Mouse (Mus musculus): Measurements from ENCODE around the gene Snrnp70. TPM values are rescaled to one million over a fixed set of nuclear protein-coding genes. Genes with fewer than 3 reads are reported as not detected.
A peak's percentile ranks its signal among the peaks of the same experiment; 100 is the strongest.
"Not testable (repeated sequence)": the region's sequence is repeated elsewhere in the genome, so short reads cannot be mapped to it uniquely, and the experiment has no call there.

Gene Snrnp70
- polyA plus RNA-seq, 1 experiment from 2014 or later = 124 TPM

GRCm38 (mm10) chr7:45359081-45359480 lies 36.5 kb downstream of the Snrnp70 start:
- H3K27ac ChIP-seq (ENCODE audit: low read length); H3K4me2 ChIP-seq (replicated peaks; ENCODE audit: low read depth, low read length); ATAC-seq (ENCODE audit: insufficient number of reproducible peaks, insufficient read depth, low FRiP score, low read depth); H3K4me1 ChIP-seq (ENCODE audit: control insufficient read depth, insufficient read depth, low read length); H3K9ac ChIP-seq (replicated peaks; ENCODE audit: low read depth, low read length); H3K36me3 ChIP-seq (ENCODE audit: control insufficient read depth, insufficient read depth, low read length); H3K4me3 ChIP-seq (ENCODE audit: low read depth, low read length); H3K9me3 ChIP-seq (ENCODE audit: control insufficient read depth, low read depth, low read length): not testable (repeated sequence)
- 59% methylated on average over 10 of the region's 11 CpGs for WGBS
- H3K27me3 ChIP-seq (ENCODE audit: control insufficient read depth, insufficient read depth, low read length) = peaks cover 17% of the 10 kb centered on the region; the same call in 1 of the 2 replicates

DNA sequence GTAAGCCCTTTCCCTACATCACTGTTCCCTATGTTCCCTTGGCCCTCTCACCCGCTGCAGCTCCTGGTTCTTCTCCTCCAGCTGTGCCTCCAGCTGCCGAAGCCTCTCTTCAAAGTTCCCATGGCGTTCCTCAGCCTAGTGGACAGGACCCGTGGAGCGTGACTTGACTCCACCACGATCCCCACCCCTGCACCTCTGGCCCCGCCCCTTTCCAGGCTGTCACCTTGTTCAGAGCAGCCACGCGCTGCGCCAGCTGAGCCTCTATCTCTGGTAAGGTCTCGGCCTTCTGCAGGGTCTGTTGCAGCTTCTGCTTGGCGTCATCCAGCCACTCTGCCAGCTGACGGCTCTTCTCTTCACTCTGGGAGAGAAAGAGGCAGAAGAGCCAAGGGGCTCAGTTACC lies 39.5 kb downstream of the Snrnp70 start:
- H3K9ac ChIP-seq (replicated peaks; ENCODE audit: low read depth, low read length) = no peak overlapping the region
- ATAC-seq (ENCODE audit: insufficient number of reproducible peaks, insufficient read depth, low FRiP score, low read depth) = no peak; the same call in 1 of the 2 replicates
- no peak overlapping the region for H3K27ac ChIP-seq (ENCODE audit: low read length)
- 0 out of 2 replicates have a peak, but pooled peaks cover under 1% of the 10 kb centered on the region for H3K27me3 ChIP-seq (ENCODE audit: control insufficient read depth, insufficient read depth, low read length)
- no peak overlapping the region for H3K4me2 ChIP-seq (replicated peaks; ENCODE audit: low read depth, low read length)
- H3K9me3 ChIP-seq (ENCODE audit: control insufficient read depth, low read depth, low read length) = no peaks in the 10 kb centered on the region
- no peaks in the 10 kb centered on the region for H3K4me1 ChIP-seq (ENCODE audit: control insufficient read depth, insufficient read depth, low read length)
- 47% methylated on average over 13 of the region's 13 CpGs for WGBS
- H3K36me3 ChIP-seq (ENCODE audit: control insufficient read depth, insufficient read depth, low read length) = no peaks in the 10 kb centered on the region
- H3K4me3 ChIP-seq (ENCODE audit: low read depth, low read length) = no peak overlapping the region

- Histone ChIP-seq H3K9ac (replicated peaks; ENCODE audit: low read depth, low read length) (no peak overlapping the region), H3K4me3 (ENCODE audit: low read depth, low read length) (no peak overlapping the region), H3K9me3 (ENCODE audit: control insufficient read depth, low read depth, low read length) (no peaks in the 10 kb centered on the region), H3K27me3 (ENCODE audit: control insufficient read depth, insufficient read depth, low read length) (no peaks in the 10 kb centered on the region), H3K4me2 (replicated peaks; ENCODE audit: low read depth, low read length) (no peak overlapping the region), H3K36me3 (ENCODE audit: control insufficient read depth, insufficient read depth, low read length) (no peaks in the 10 kb centered on the region), H3K27ac (ENCODE audit: low read length) (no peak overlapping the region), H3K4me1 (ENCODE audit: control insufficient read depth, insufficient read depth, low read length) (no peaks in the 10 kb centered on the region)
- 70% methylated on average over 15 of the region's 15 CpGs for WGBS
- ATAC-seq (ENCODE audit: insufficient number of reproducible peaks, insufficient read depth, low FRiP score, low read depth) = no peak
Observed at GRCm38 (mm10) chr7:45355318-45356020, 40.1 kb downstream of the Snrnp70 start.

DNA sequence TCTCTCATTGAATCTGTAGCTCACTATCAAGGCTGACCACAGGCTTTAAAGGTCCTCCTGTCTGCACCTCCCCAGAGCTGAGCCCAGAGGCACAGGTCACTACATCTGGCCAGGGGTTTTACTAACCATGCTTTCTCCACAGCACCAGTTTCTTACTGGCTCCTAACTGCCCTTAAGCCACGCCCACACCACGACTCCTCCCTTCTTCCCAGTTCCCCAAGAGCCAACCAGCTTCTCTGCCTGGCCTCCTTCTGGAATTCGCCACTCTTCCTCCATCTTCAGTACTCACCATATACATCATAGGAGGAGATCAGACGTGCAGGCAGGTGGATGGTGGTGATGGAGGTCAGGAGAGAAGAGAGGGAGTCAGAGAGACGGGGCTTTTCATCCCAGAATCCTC lies 42.5 kb downstream of the Snrnp70 start:
- no peaks in the 10 kb centered on the region for H3K36me3 ChIP-seq (ENCODE audit: control insufficient read depth, insufficient read depth, low read length)
- H3K4me2 ChIP-seq (replicated peaks; ENCODE audit: low read depth, low read length) = no peak overlapping the region
- WGBS = 18% methylated on average over 5 of the region's 5 CpGs
- H3K4me1 ChIP-seq (ENCODE audit: control insufficient read depth, insufficient read depth, low read length) = no peaks in the 10 kb centered on the region
- H3K27me3 ChIP-seq (ENCODE audit: control insufficient read depth, insufficient read depth, low read length) = no peaks in the 10 kb centered on the region
- no peak for ATAC-seq (ENCODE audit: insufficient number of reproducible peaks, insufficient read depth, low FRiP score, low read depth)
- no peak overlapping the region for H3K4me3 ChIP-seq (ENCODE audit: low read depth, low read length)
- no peak overlapping the region for H3K9ac ChIP-seq (replicated peaks; ENCODE audit: low read depth, low read length)
- no peaks in the 10 kb centered on the region for H3K9me3 ChIP-seq (ENCODE audit: control insufficient read depth, low read depth, low read length)
- H3K27ac ChIP-seq (ENCODE audit: low read length) = no peak overlapping the region

DNA sequence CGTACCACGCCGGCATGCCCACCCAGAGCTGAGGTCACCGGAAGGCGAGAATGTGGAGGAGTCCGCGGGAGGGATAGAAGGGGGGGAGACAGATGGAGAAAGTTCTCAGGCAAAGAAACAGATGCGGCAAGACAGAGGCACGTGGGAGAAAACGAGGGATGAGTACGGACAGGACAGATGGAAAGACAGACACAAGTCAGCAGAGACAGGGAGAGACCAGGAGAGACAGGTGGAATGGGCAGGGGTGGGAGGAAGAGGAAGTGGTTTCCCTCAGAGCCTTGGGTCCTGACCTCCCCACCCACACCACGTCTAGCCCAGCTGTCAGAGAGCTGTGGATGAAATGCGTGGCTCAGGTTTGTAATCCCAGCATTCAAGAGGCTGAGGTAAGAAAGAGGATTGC lies 48.6 kb downstream of the Snrnp70 start:
- WGBS = 65% methylated on average over 13 of the region's 13 CpGs
- Histone ChIP-seq H3K36me3 (ENCODE audit: control insufficient read depth, insufficient read depth, low read length) (no peaks in the 10 kb centered on the region), H3K27ac (ENCODE audit: low read length) (no peak overlapping the region), H3K9me3 (ENCODE audit: control insufficient read depth, low read depth, low read length) (no peaks in the 10 kb centered on the region), H3K4me3 (ENCODE audit: low read depth, low read length) (no peak overlapping the region), H3K4me1 (ENCODE audit: control insufficient read depth, insufficient read depth, low read length) (no peaks in the 10 kb centered on the region), H3K9ac (replicated peaks; ENCODE audit: low read depth, low read length) (no peak overlapping the region), H3K27me3 (ENCODE audit: control insufficient read depth, insufficient read depth, low read length) (no peaks in the 10 kb centered on the region), H3K4me2 (replicated peaks; ENCODE audit: low read depth, low read length) (no peak overlapping the region)
- ATAC-seq (ENCODE audit: insufficient number of reproducible peaks, insufficient read depth, low FRiP score, low read depth) = no peak

DNA sequence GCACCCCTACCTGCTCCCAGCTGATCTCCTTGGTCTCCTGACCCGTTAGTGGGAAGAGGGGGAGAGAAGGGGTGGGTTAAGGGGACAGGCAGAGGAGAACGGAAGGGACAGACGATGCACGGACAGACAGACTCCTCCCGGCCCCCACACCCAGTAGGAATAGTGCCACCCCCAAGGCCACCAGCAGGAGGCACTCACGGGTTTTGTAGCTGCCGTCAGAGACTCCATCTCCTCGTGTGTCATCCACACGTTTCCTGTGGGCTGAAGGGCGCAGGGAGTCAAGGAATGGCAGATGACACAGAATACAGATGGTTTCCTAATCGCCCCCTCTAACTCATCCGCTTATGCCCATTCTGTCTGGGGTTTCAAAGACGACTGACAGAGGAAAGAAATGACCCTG lies 52.0 kb downstream of the Snrnp70 start:
- Histone ChIP-seq H3K4me2 (replicated peaks; ENCODE audit: low read depth, low read length) (no peak overlapping the region), H3K27ac (ENCODE audit: low read length) (no peak overlapping the region), H3K27me3 (ENCODE audit: control insufficient read depth, insufficient read depth, low read length) (no peaks in the 10 kb centered on the region), H3K4me1 (ENCODE audit: control insufficient read depth, insufficient read depth, low read length) (peaks cover 21% of the 10 kb centered on the region; the same call in 1 of the 2 replicates), H3K36me3 (ENCODE audit: control insufficient read depth, insufficient read depth, low read length) (no peaks in the 10 kb centered on the region), H3K4me3 (ENCODE audit: low read depth, low read length) (no peak overlapping the region), H3K9me3 (ENCODE audit: control insufficient read depth, low read depth, low read length) (no peaks in the 10 kb centered on the region), H3K9ac (replicated peaks; ENCODE audit: low read depth, low read length) (no peak overlapping the region)
- ATAC-seq (ENCODE audit: insufficient number of reproducible peaks, insufficient read depth, low FRiP score, low read depth) = no peak
- 24% methylated on average over 13 of the region's 13 CpGs for WGBS

DNA sequence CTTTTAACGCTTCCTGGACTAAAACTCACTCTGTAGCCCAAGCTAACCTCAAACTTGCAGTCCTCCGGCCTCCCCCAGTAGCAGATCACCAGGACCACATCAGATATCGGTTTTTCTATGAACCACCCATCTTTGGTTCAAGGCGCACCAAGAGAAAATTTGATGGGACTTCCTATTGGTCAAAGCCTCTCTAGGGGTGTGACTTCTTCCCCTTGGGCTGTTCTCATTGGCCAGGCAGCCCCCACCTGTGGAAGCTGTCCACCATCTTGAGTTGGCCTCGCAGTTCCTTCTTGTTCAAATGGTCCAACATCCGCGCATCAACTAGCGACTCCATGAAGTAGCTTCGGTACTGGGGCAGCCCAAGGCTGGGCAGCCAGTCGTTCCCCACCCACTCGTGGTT lies 53.5 kb downstream of the Snrnp70 start:
- Histone ChIP-seq H3K4me3 (ENCODE audit: low read depth, low read length) (no peak overlapping the region), H3K4me2 (replicated peaks; ENCODE audit: low read depth, low read length) (no peak overlapping the region), H3K27ac (ENCODE audit: low read length) (no peak overlapping the region), H3K9me3 (ENCODE audit: control insufficient read depth, low read depth, low read length) (no peaks in the 10 kb centered on the region), H3K9ac (replicated peaks; ENCODE audit: low read depth, low read length) (no peak overlapping the region), H3K27me3 (ENCODE audit: control insufficient read depth, insufficient read depth, low read length) (no peaks in the 10 kb centered on the region), H3K4me1 (ENCODE audit: control insufficient read depth, insufficient read depth, low read length) (peaks cover 29% of the 10 kb centered on the region; the same call in 1 of the 2 replicates), H3K36me3 (ENCODE audit: control insufficient read depth, insufficient read depth, low read length) (no peaks in the 10 kb centered on the region)
- 90% methylated on average over 11 of the region's 11 CpGs for WGBS
- no peak for ATAC-seq (ENCODE audit: insufficient number of reproducible peaks, insufficient read depth, low FRiP score, low read depth)

GRCm38 (mm10) chr7:45341303-45341702 lies 54.2 kb downstream of the Snrnp70 start:
- Histone ChIP-seq H3K9ac (replicated peaks; ENCODE audit: low read depth, low read length) (no peak overlapping the region), H3K9me3 (ENCODE audit: control insufficient read depth, low read depth, low read length) (no peaks in the 10 kb centered on the region), H3K36me3 (ENCODE audit: control insufficient read depth, insufficient read depth, low read length) (no peaks in the 10 kb centered on the region), H3K4me1 (ENCODE audit: control insufficient read depth, insufficient read depth, low read length) (peaks cover 29% of the 10 kb centered on the region; the same call in 1 of the 2 replicates), H3K4me3 (ENCODE audit: low read depth, low read length) (no peak overlapping the region), H3K4me2 (replicated peaks; ENCODE audit: low read depth, low read length) (peak overlapping the region; percentile 90), H3K27me3 (ENCODE audit: control insufficient read depth, insufficient read depth, low read length) (no peaks in the 10 kb centered on the region), H3K27ac (ENCODE audit: low read length) (no peak overlapping the region)
- peak; percentile 16; the same call in 1 of the 2 replicates for ATAC-seq (ENCODE audit: insufficient number of reproducible peaks, insufficient read depth, low FRiP score, low read depth)
- WGBS = 6% methylated on average over 8 of the region's 8 CpGs

DNA sequence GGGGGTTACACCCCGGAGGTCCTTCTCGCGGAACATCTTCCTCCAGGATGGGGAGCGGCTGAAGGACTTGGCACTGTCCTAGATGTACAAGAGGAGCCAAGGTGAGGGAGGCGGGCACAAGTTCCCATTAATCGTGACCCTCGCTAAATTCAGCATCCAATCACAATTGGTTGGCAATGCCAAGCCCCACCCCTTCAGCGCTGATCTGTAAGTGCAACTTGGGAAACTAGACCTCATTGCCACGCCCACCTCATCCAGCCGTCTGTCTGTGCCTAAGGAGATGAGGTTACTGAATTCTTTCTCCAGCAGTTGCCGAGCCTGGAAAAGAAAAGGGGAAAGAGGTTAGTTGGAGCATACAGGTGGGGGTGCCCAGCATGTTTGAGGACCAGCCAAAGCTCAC lies 54.9 kb downstream of the Snrnp70 start:
- H3K27me3 ChIP-seq (ENCODE audit: control insufficient read depth, insufficient read depth, low read length) = no peaks in the 10 kb centered on the region
- peak overlapping the region; percentile 51 for H3K4me3 ChIP-seq (ENCODE audit: low read depth, low read length)
- ATAC-seq (ENCODE audit: insufficient number of reproducible peaks, insufficient read depth, low FRiP score, low read depth) = no peak
- H3K4me1 ChIP-seq (ENCODE audit: control insufficient read depth, insufficient read depth, low read length) = peaks cover 29% of the 10 kb centered on the region; the same call in 1 of the 2 replicates
- H3K9ac ChIP-seq (replicated peaks; ENCODE audit: low read depth, low read length) = no peak overlapping the region
- WGBS = 2% methylated on average over 11 of the region's 11 CpGs
- no peaks in the 10 kb centered on the region for H3K9me3 ChIP-seq (ENCODE audit: control insufficient read depth, low read depth, low read length)
- H3K4me2 ChIP-seq (replicated peaks; ENCODE audit: low read depth, low read length) = peak overlapping the region; percentile 90
- H3K36me3 ChIP-seq (ENCODE audit: control insufficient read depth, insufficient read depth, low read length) = no peaks in the 10 kb centered on the region
- H3K27ac ChIP-seq (ENCODE audit: low read length) = no peak overlapping the region

Measured in stomach, embryonic 14.5 days (tissue).